Mouse (Mus musculus): ENCODE measurements around the gene Trnau1ap. TPM values are rescaled to one million over a fixed set of nuclear protein-coding genes. Genes with fewer than 3 reads are reported as not detected.

Trnau1ap gene
- total and polyA plus RNA-seq, 3 experiments = 60.7 to 80.5 (median 71.5) TPM

DNA sequence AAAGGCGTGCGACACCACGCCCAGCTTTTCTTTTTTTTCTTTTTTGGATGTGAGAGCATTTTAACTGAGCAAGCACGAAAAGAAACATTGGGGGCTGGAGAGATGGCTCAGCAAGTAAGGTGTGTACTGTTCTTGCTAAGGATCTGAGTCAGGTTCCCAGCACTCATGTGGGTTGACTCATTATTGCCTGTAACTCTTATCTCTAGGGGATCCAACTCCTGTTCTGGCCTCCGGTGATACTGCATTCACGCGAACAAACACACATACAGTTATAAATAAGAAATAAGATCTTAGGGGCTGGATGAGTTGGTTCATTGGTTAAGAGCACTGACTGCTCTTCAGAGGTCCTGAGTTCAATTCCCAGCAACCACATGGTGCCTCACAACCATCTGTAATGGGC lies 66.0 kb downstream of the Trnau1ap start:
- DNase-seq (ENCODE audit: extremely low read depth) = no peak
- Histone ChIP-seq H3K4me1 (ENCODE audit: control insufficient read depth in 1 of 2, insufficient read depth in 2 of 2) (peaks cover 5 to 16% of the 10 kb centered on the region in 2 experiments; a peak in 3 of 4 replicates), H3K4me2 (ENCODE audit: insufficient read depth, low read depth, poor library complexity, severe bottlenecking) (no peak overlapping the region), H3K27me3 (replicated peaks) (no peaks in the 10 kb centered on the region), H3K36me3 (replicated peaks in 1 of 2; ENCODE audit: control insufficient read depth in 1 of 2, insufficient read depth in 1 of 2, low read length in 1 of 2) (peaks cover 0 to 29% of the 10 kb centered on the region in 2 experiments), H3K9ac (ENCODE audit: insufficient read depth, low read depth) (no peak overlapping the region), H3K79me2 (replicated peaks; ENCODE audit: control insufficient read depth, extremely low read depth, insufficient read depth, poor library complexity, severe bottlenecking) (peaks cover 24% of the 10 kb centered on the region), H3K9me3 (replicated peaks; ENCODE audit: low read length) (peaks cover 2% of the 10 kb centered on the region), H3K4me3 (replicated peaks in 1 of 3; ENCODE audit: low read depth in 2 of 3, low read length in 2 of 3, poor library complexity in 1 of 3) (no peak overlapping the region), H3K27ac (ENCODE audit: insufficient read depth, low read depth) (no peak overlapping the region)
- dilution Hi-C loops (cut with MboI; ENCODE audit: extremely low pct_ligation_motif_present, extremely low pct_unique_long_range_greater_than_20kb, low sequenced_read_pairs) (no loop called here), in situ Hi-C loops (cut with MboI; ENCODE audit: low pct_ligation_motif_present, low pct_unique_long_range_greater_than_20kb, low sequenced_read_pairs) (no loop called here)
- TF ChIP-seq MAX (IDR thresholded peaks at IDR 0.05; ENCODE audit: low read length) (no peak), NELFE (IDR thresholded peaks at IDR 0.05; ENCODE audit: low read depth, low read length) (no peak), JUND (conservative IDR thresholded peaks at IDR 0.05; ENCODE audit: low read depth, low read length) (no peak), CTCF (conservative IDR thresholded peaks at IDR 0.05 in 1 of 2, IDR thresholded peaks at IDR 0.05 in 1 of 2; ENCODE audit: low read depth in 2 of 2, low read length in 2 of 2) (no peak), HCFC1 (IDR thresholded peaks at IDR 0.05; ENCODE audit: low read depth, low read length) (no peak), ZKSCAN1 (IDR thresholded peaks at IDR 0.05; ENCODE audit: borderline replicate concordance, low read depth, low read length) (no peak), ETS1 (conservative IDR thresholded peaks at IDR 0.05; ENCODE audit: low read depth, low read length) (no peak), MAFK (IDR thresholded peaks at IDR 0.05; ENCODE audit: insufficient replicate concordance, low read length) (no peak), MYC (IDR thresholded peaks at IDR 0.05; ENCODE audit: low read depth, low read length) (no peak), ZNF384 (IDR thresholded peaks at IDR 0.05; ENCODE audit: low read depth, low read length) (no peak), RAD21 (IDR thresholded peaks at IDR 0.05; ENCODE audit: low read depth, low read length) (no peak), ELF1 (IDR thresholded peaks at IDR 0.05; ENCODE audit: low read depth, low read length) (no peak), MXI1 (IDR thresholded peaks at IDR 0.05; ENCODE audit: low read depth, low read length) (no peak), SMC3 (IDR thresholded peaks at IDR 0.05; ENCODE audit: low read depth, low read length) (no peak), NRF1 (IDR thresholded peaks at IDR 0.05; ENCODE audit: low read depth, low read length) (no peak), ZC3H11A (IDR thresholded peaks at IDR 0.05; ENCODE audit: low read depth, low read length) (no peak)

DNA sequence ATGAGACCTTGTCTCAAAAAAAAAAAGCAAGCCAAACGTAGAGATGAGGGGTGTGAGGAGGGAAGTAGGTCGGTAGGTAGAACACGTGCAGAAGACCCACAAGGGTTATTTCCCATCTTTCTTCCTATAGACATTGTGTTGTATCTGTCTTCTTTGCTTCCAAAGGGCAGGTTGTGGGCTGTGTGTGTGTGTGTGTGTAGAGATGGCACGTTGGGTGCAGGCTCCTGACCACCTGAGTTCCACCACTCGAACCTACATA lies 67.1 kb downstream of the Trnau1ap start:
- Histone ChIP-seq H3K4me1 (ENCODE audit: control insufficient read depth in 1 of 2, insufficient read depth in 2 of 2) (peaks cover 5 to 16% of the 10 kb centered on the region in 2 experiments; a peak in 3 of 4 replicates), H3K27ac (ENCODE audit: insufficient read depth, low read depth) (no peak overlapping the region), H3K4me3 (replicated peaks in 1 of 3; ENCODE audit: low read depth in 2 of 3, low read length in 2 of 3, poor library complexity in 1 of 3) (peak overlapping the region; percentile 58 to 69 (median 65)), H3K36me3 (replicated peaks in 1 of 2; ENCODE audit: control insufficient read depth in 1 of 2, insufficient read depth in 1 of 2, low read length in 1 of 2) (peaks cover 0 to 36% of the 10 kb centered on the region in 2 experiments), H3K9me3 (replicated peaks; ENCODE audit: low read length) (peaks cover 2% of the 10 kb centered on the region), H3K27me3 (replicated peaks) (no peaks in the 10 kb centered on the region), H3K4me2 (ENCODE audit: insufficient read depth, low read depth, poor library complexity, severe bottlenecking) (peak overlapping the region; percentile 90), H3K79me2 (replicated peaks; ENCODE audit: control insufficient read depth, extremely low read depth, insufficient read depth, poor library complexity, severe bottlenecking) (peaks cover 24% of the 10 kb centered on the region), H3K9ac (ENCODE audit: insufficient read depth, low read depth) (peak overlapping the region; percentile 98)
- TF ChIP-seq MAX (IDR thresholded peaks at IDR 0.05; ENCODE audit: low read length) (peak; percentile 79; the same call in 1 of the 2 replicates), PAX5 (IDR thresholded peaks at IDR 0.05; ENCODE audit: low read length) (no peak), ZNF384 (IDR thresholded peaks at IDR 0.05; ENCODE audit: low read depth, low read length) (peak; percentile 43; the same call in 1 of the 2 replicates)
- DNase-seq (ENCODE audit: extremely low read depth) = no peak
- dilution Hi-C loops (cut with MboI; ENCODE audit: extremely low pct_ligation_motif_present, extremely low pct_unique_long_range_greater_than_20kb, low sequenced_read_pairs) (no loop called here), in situ Hi-C loops (cut with MboI; ENCODE audit: low pct_ligation_motif_present, low pct_unique_long_range_greater_than_20kb, low sequenced_read_pairs) (no loop called here)

Other genes starting within 250 kb of the Trnau1ap start
- gene Oprd1, start 185.1 kb downstream of the Trnau1ap start, total RNA-seq (2012; rRNA removed) = not detected in 2 replicates
- gene Oprd1, start 185.1 kb downstream of the Trnau1ap start, total RNA-seq (2014; rRNA removed) = not detected in 2 replicates
- not detected in 2 replicates for gene Oprd1, start 185.1 kb downstream of the Trnau1ap start, polyA plus RNA-seq (2012; ENCODE audit: insufficient read length, low read depth)
- 51.6 and 63.8 TPM in 2 replicates for gene Ythdf2, start 117.2 kb downstream of the Trnau1ap start, total RNA-seq (2012; rRNA removed)
- 53.3 and 56.5 TPM in 2 replicates for gene Ythdf2, start 117.2 kb downstream of the Trnau1ap start, total RNA-seq (2014; rRNA removed)
- 78.3 and 79.4 TPM in 2 replicates for gene Ythdf2, start 117.2 kb downstream of the Trnau1ap start, polyA plus RNA-seq (2012; ENCODE audit: insufficient read length, low read depth)
- gene Gmeb1, start 67.9 kb downstream of the Trnau1ap start, total RNA-seq (2012; rRNA removed) = 8.8 and 9.0 TPM in 2 replicates
- gene Gmeb1, start 67.9 kb downstream of the Trnau1ap start, total RNA-seq (2014; rRNA removed) = 7.9 and 8.2 TPM in 2 replicates
- 18.0 and 19.3 TPM in 2 replicates for gene Gmeb1, start 67.9 kb downstream of the Trnau1ap start, polyA plus RNA-seq (2012; ENCODE audit: insufficient read length, low read depth)
- gene Taf12, start 55.2 kb downstream of the Trnau1ap start, total RNA-seq (2012; rRNA removed) = 29.8 and 40.2 TPM in 2 replicates
- gene Taf12, start 55.2 kb downstream of the Trnau1ap start, total RNA-seq (2014; rRNA removed) = 74.7 and 86.1 TPM in 2 replicates
- gene Taf12, start 55.2 kb downstream of the Trnau1ap start, polyA plus RNA-seq (2012; ENCODE audit: insufficient read length, low read depth) = 47.8 and 53.5 TPM in 2 replicates
- gene Rab42, start 26.2 kb downstream of the Trnau1ap start, total RNA-seq (2012; rRNA removed) = 0.38 and 0.51 TPM in 2 replicates
- gene Rab42, start 26.2 kb downstream of the Trnau1ap start, total RNA-seq (2014; rRNA removed) = not detected in 2 replicates
- 0.31 TPM in 1 of 2 replicates, not detected in the other for gene Rab42, start 26.2 kb downstream of the Trnau1ap start, polyA plus RNA-seq (2012; ENCODE audit: insufficient read length, low read depth)
- gene Rcc1, start 24.1 kb upstream of the Trnau1ap start, total RNA-seq (2012; rRNA removed) = 93.6 and 126 TPM in 2 replicates
- 148 and 150 TPM in 2 replicates for gene Rcc1, start 24.1 kb upstream of the Trnau1ap start, total RNA-seq (2014; rRNA removed)
- 149 and 170 TPM in 2 replicates for gene Rcc1, start 24.1 kb upstream of the Trnau1ap start, polyA plus RNA-seq (2012; ENCODE audit: insufficient read length, low read depth)
- gene Phactr4, start 93.0 kb upstream of the Trnau1ap start, total RNA-seq (2012; rRNA removed) = 1.0 and 1.4 TPM in 2 replicates
- 0.72 and 0.95 TPM in 2 replicates for gene Phactr4, start 93.0 kb upstream of the Trnau1ap start, total RNA-seq (2014; rRNA removed)
- gene Phactr4, start 93.0 kb upstream of the Trnau1ap start, polyA plus RNA-seq (2012; ENCODE audit: insufficient read length, low read depth) = 9.6 and 9.9 TPM in 2 replicates
- gene Med18, start 134.4 kb upstream of the Trnau1ap start, total RNA-seq (2012; rRNA removed) = 17.6 and 20.9 TPM in 2 replicates
- gene Med18, start 134.4 kb upstream of the Trnau1ap start, total RNA-seq (2014; rRNA removed) = 13.9 and 15.5 TPM in 2 replicates
- 12.7 TPM in 2 replicates for gene Med18, start 134.4 kb upstream of the Trnau1ap start, polyA plus RNA-seq (2012; ENCODE audit: insufficient read length, low read depth)
- gene Sesn2, start 181.0 kb upstream of the Trnau1ap start, total RNA-seq (2012; rRNA removed) = 44.3 and 68.1 TPM in 2 replicates
- gene Sesn2, start 181.0 kb upstream of the Trnau1ap start, total RNA-seq (2014; rRNA removed) = 35.4 and 35.6 TPM in 2 replicates
- 31.5 and 40.1 TPM in 2 replicates for gene Sesn2, start 181.0 kb upstream of the Trnau1ap start, polyA plus RNA-seq (2012; ENCODE audit: insufficient read length, low read depth)
- gene Atpif1, start 204.1 kb upstream of the Trnau1ap start, total RNA-seq (2012; rRNA removed) = 263 and 292 TPM in 2 replicates
- 342 and 353 TPM in 2 replicates for gene Atpif1, start 204.1 kb upstream of the Trnau1ap start, total RNA-seq (2014; rRNA removed)
- 397 TPM in 2 replicates for gene Atpif1, start 204.1 kb upstream of the Trnau1ap start, polyA plus RNA-seq (2012; ENCODE audit: insufficient read length, low read depth)
- gene Dnajc8, start 206.0 kb upstream of the Trnau1ap start, total RNA-seq (2012; rRNA removed) = 117 and 129 TPM in 2 replicates
- 187 and 189 TPM in 2 replicates for gene Dnajc8, start 206.0 kb upstream of the Trnau1ap start, total RNA-seq (2014; rRNA removed)
- 319 and 325 TPM in 2 replicates for gene Dnajc8, start 206.0 kb upstream of the Trnau1ap start, polyA plus RNA-seq (2012; ENCODE audit: insufficient read length, low read depth)
- gene Ptafr, start 234.5 kb upstream of the Trnau1ap start, total RNA-seq (2012; rRNA removed) = 0.04 TPM in 1 of 2 replicates, not detected in the other
- 0.31 and 0.34 TPM in 2 replicates for gene Ptafr, start 234.5 kb upstream of the Trnau1ap start, total RNA-seq (2014; rRNA removed)
- 0.65 and 1.1 TPM in 2 replicates for gene Ptafr, start 234.5 kb upstream of the Trnau1ap start, polyA plus RNA-seq (2012; ENCODE audit: insufficient read length, low read depth)